Mouse (Mus musculus) G1E (cell line): Measurements from ENCODE around the gene Prr9.

Experiments
- CTCF ChIP-seq: IDR thresholded peaks from 2 replicates; pipeline ENCODE4 v1.5.1; 2012; ENCODE audit warnings: low read depth, low read length, inconsistent platforms, mixed read lengths
- GATA2 ChIP-seq: IDR thresholded peaks from 2 replicates; pipeline ENCODE4 v1.6.1; 2012; ENCODE audit warnings: low read depth, low read length, inconsistent platforms, borderline replicate concordance
- TAL1 ChIP-seq: conservative IDR thresholded peaks from 2 replicates; pipeline ENCODE4 v1.6.1; 2012; ENCODE audit warnings: low read depth, low read length, inconsistent platforms, mixed read lengths

DNA sequence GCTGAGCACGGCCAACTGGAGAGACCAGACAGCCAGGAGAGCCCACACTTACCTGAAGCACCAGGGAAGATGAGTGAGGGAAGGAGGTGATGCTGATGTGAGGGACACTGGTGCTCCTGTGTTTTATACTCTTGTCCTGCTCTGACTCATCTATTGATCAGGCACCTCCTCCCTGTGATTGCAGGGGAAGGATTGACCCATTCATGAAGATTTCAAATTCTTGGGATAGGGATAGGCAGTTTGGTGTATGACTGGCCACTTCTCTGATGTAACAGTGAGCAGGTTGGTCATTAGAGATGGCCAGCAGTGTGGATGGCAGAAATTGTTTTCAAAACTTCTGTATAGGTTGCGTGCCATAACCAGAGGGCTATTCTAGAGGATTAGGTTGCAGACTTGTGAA is 40.7 kb downstream of the Prr9 start, which contains the start of gene Lor:
- TF ChIP-seq CTCF (no peak), TAL1 (no peak), GATA2 (no peak)
